Mouse (Mus musculus) midbrain, embryonic 13.5 days (tissue): ENCODE results near the gene a. TPM values are rescaled to one million over a fixed set of nuclear protein-coding genes. Genes with fewer than 3 reads are reported as not detected.
"Not testable (repeated sequence)": the region's sequence is repeated elsewhere in the genome, so short reads cannot be mapped to it uniquely, and the experiment has no call there.

Experiments
- ATAC-seq: fragments of 200-750 bp; cut with Nextera tagmentation; 2 replicates; pipeline ENCODE4 v1.8.0; 2017; ENCODE audit warnings: mild to moderate bottlenecking, moderate TSS enrichment, moderate library complexity
- H3K27ac ChIP-seq: fragments of 300-500 bp; sonication (generic); 2 replicates; pipeline ENCODE4 v1.5.1; 2015; ENCODE audit warnings: inconsistent platforms, mild to moderate bottlenecking, moderate library complexity
- H3K27me3 ChIP-seq: fragments of 300-500 bp; sonication (generic); 2 replicates; pipeline ENCODE4 v1.6.1; 2015; ENCODE audit warnings: mild to moderate bottlenecking, inconsistent platforms
- H3K36me3 ChIP-seq: fragments of 300-500 bp; sonication (generic); 2 replicates; pipeline ENCODE4 v1.6.1; 2015; ENCODE audit warnings: mild to moderate bottlenecking, inconsistent platforms
- H3K4me1 ChIP-seq: fragments of 300-500 bp; sonication (generic); replicated peaks from 2 replicates; pipeline ENCODE4 v1.6.1; 2015; ENCODE audit warnings: inconsistent platforms
- H3K4me2 ChIP-seq: fragments of 300-500 bp; sonication (generic); replicated peaks from 2 replicates; pipeline ENCODE4 v1.6.1; 2015; ENCODE audit warnings: moderate library complexity, mild to moderate bottlenecking, inconsistent platforms
- H3K4me3 ChIP-seq: fragments of 300-500 bp; sonication (generic); replicated peaks from 2 replicates; pipeline ENCODE4 v1.5.1; 2015; ENCODE audit warnings: mild to moderate bottlenecking, inconsistent platforms
- H3K9ac ChIP-seq: fragments of 300-500 bp; sonication (generic); replicated peaks from 2 replicates; pipeline ENCODE4 v1.6.1; 2015; ENCODE audit warnings: mild to moderate bottlenecking, inconsistent platforms
- H3K9me3 ChIP-seq: fragments of 300-500 bp; sonication (generic); 2 replicates; pipeline ENCODE4 v1.6.1; 2016; ENCODE audit warnings: mild to moderate bottlenecking, inconsistent platforms
- WGBS: fragments of 180-500 bp; shearing (Covaris S2); methylation state at CpG from one replicate; pipeline ENCODE4 v1.1.7; 2015; 5-methylcytosine and 5-hydroxymethylcytosine counted together
- polyA plus RNA-seq: library from polyadenylated mRNA; unstranded; fragments of >200 nt; fragmentation: Nextera tagmentation; extraction: Ambion mirVana; gene quantifications from 2 replicates; pipeline ENCODE4 v1.2.1, GENCODE M21; 2015

a gene
- polyA plus RNA-seq, 1 experiment from 2014 or later = 1.5 TPM

- 79% methylated on average over 12 of the region's 12 CpGs for WGBS
- H3K27me3 ChIP-seq = no peaks in the 10 kb centered on the region
- no peak overlapping the region for H3K27ac ChIP-seq
- ATAC-seq = no peak
- H3K4me3 ChIP-seq = no peak overlapping the region
- H3K4me2 ChIP-seq = no peak overlapping the region
- H3K9ac ChIP-seq = no peak overlapping the region
- no peaks in the 10 kb centered on the region for H3K36me3 ChIP-seq
- no peaks in the 10 kb centered on the region for H3K9me3 ChIP-seq
- H3K4me1 ChIP-seq = no peaks in the 10 kb centered on the region
These were observed 124.8 kb downstream of the a start for GRCm38 (mm10) chr2:154915922-154916541.

- Histone ChIP-seq H3K4me3 (no peak overlapping the region), H3K36me3 (no peaks in the 10 kb centered on the region), H3K4me1 (no peaks in the 10 kb centered on the region), H3K9me3 (no peaks in the 10 kb centered on the region), H3K27me3 (no peaks in the 10 kb centered on the region), H3K27ac (no peak overlapping the region), H3K4me2 (no peak overlapping the region), H3K9ac (no peak overlapping the region)
- ATAC-seq = no peak
- 10% methylated on average over 2 of the region's 2 CpGs for WGBS
These were observed 125.3 kb downstream of the a start for GRCm38 (mm10) chr2:154916547-154916946.

GRCm38 (mm10) chr2:154917866-154918641 is 126.9 kb downstream of the a start:
- WGBS = 84% methylated on average over 13 of the region's 13 CpGs
- no peaks in the 10 kb centered on the region for H3K4me1 ChIP-seq
- no peak for ATAC-seq
- H3K27ac ChIP-seq = no peak overlapping the region
- no peaks in the 10 kb centered on the region for H3K9me3 ChIP-seq
- no peaks in the 10 kb centered on the region for H3K36me3 ChIP-seq
- H3K27me3 ChIP-seq = no peaks in the 10 kb centered on the region
- no peak overlapping the region for H3K9ac ChIP-seq
- H3K4me2 ChIP-seq = no peak overlapping the region
- no peak overlapping the region for H3K4me3 ChIP-seq

GRCm38 (mm10) chr2:154920896-154921295 is 129.7 kb downstream of the a start:
- Histone ChIP-seq H3K9ac (no peak overlapping the region), H3K36me3 (no peaks in the 10 kb centered on the region), H3K4me1 (peaks cover 6% of the 10 kb centered on the region; the same call in 1 of the 2 replicates), H3K27ac (no peak overlapping the region), H3K4me3 (no peak overlapping the region), H3K27me3 (no peaks in the 10 kb centered on the region), H3K9me3 (no peaks in the 10 kb centered on the region), H3K4me2 (no peak overlapping the region)
- ATAC-seq = no peak
- WGBS = 89% methylated on average over 7 of the region's 7 CpGs

GRCm38 (mm10) chr2:154922134-154922533 is 130.9 kb downstream of the a start:
- not testable (repeated sequence) for H3K9ac ChIP-seq, H3K27ac ChIP-seq, ATAC-seq, H3K36me3 ChIP-seq, H3K9me3 ChIP-seq, H3K4me2 ChIP-seq, H3K4me1 ChIP-seq, H3K4me3 ChIP-seq, H3K27me3 ChIP-seq
- no CpG with 5 or more reads among the region's 4 CpGs for WGBS

- H3K4me1 ChIP-seq = peaks cover 8% of the 10 kb centered on the region; the same call in 1 of the 2 replicates
- no peak overlapping the region for H3K27ac ChIP-seq
- H3K36me3 ChIP-seq = no peaks in the 10 kb centered on the region
- no peak for ATAC-seq
- H3K4me2 ChIP-seq = no peak overlapping the region
- no peak overlapping the region for H3K4me3 ChIP-seq
- H3K9me3 ChIP-seq = no peaks in the 10 kb centered on the region
- no peaks in the 10 kb centered on the region for H3K27me3 ChIP-seq
- no peak overlapping the region for H3K9ac ChIP-seq
- WGBS = 41% methylated on average over 7 of the region's 7 CpGs
These were observed 134.3 kb downstream of the a start for GRCm38 (mm10) chr2:154925411-154926031.

- no peak for ATAC-seq
These were observed 135.6 kb downstream of the a start for GRCm38 (mm10) chr2:154926843-154927242.

GRCm38 (mm10) chr2:154928298-154928697 is 137.1 kb downstream of the a start:
- Histone ChIP-seq H3K27ac (no peak overlapping the region), H3K36me3 (no peaks in the 10 kb centered on the region), H3K9ac (no peak overlapping the region), H3K4me1 (peaks cover 8% of the 10 kb centered on the region; the same call in 1 of the 2 replicates), H3K4me2 (no peak overlapping the region), H3K9me3 (no peaks in the 10 kb centered on the region), H3K27me3 (peaks cover 5% of the 10 kb centered on the region; the same call in 1 of the 2 replicates), H3K4me3 (no peak overlapping the region)
- no peak for ATAC-seq
- WGBS = 53% methylated on average over 2 of the region's 2 CpGs

More at GRCm38 (mm10) chr2:154926843-154927242, 135.6 kb downstream of the a start:
- Histone ChIP-seq H3K27me3 (peaks cover 5% of the 10 kb centered on the region; the same call in 1 of the 2 replicates), H3K4me1 (peaks cover 8% of the 10 kb centered on the region; the same call in 1 of the 2 replicates), H3K9ac (no peak overlapping the region), H3K27ac (no peak overlapping the region), H3K4me2 (no peak overlapping the region), H3K4me3 (no peak overlapping the region), H3K36me3 (no peaks in the 10 kb centered on the region), H3K9me3 (no peaks in the 10 kb centered on the region)
- 87% methylated on average over 6 of the region's 6 CpGs for WGBS

- peaks cover 5% of the 10 kb centered on the region; the same call in 1 of the 2 replicates for H3K27me3 ChIP-seq
- no peak overlapping the region for H3K9ac ChIP-seq
- H3K27ac ChIP-seq = no peak overlapping the region
- WGBS = 65% methylated on average over 4 of the region's 4 CpGs
- no peak overlapping the region for H3K4me3 ChIP-seq
- H3K9me3 ChIP-seq = no peaks in the 10 kb centered on the region
- no peaks in the 10 kb centered on the region for H3K4me1 ChIP-seq
- no peak overlapping the region for H3K4me2 ChIP-seq
- ATAC-seq = no peak
- no peaks in the 10 kb centered on the region for H3K36me3 ChIP-seq
These were observed 142.7 kb downstream of the a start for GRCm38 (mm10) chr2:154933884-154934283.

- no peak overlapping the region for H3K4me3 ChIP-seq
- H3K27ac ChIP-seq = no peak overlapping the region
- 69% methylated on average over 6 of the region's 6 CpGs for WGBS
- H3K4me1 ChIP-seq = no peaks in the 10 kb centered on the region
- peaks cover 4% of the 10 kb centered on the region; the same call in 1 of the 2 replicates for H3K27me3 ChIP-seq
- no peak overlapping the region for H3K9ac ChIP-seq
- H3K9me3 ChIP-seq = no peaks in the 10 kb centered on the region
- no peak overlapping the region for H3K4me2 ChIP-seq
- no peaks in the 10 kb centered on the region for H3K36me3 ChIP-seq
- ATAC-seq = no peak
These were observed 144.9 kb downstream of the a start for GRCm38 (mm10) chr2:154936106-154936505.

- Histone ChIP-seq H3K9me3 (no peaks in the 10 kb centered on the region), H3K9ac (no peak overlapping the region), H3K4me3 (no peak overlapping the region), H3K4me2 (no peak overlapping the region), H3K4me1 (no peaks in the 10 kb centered on the region), H3K36me3 (no peaks in the 10 kb centered on the region), H3K27ac (no peak overlapping the region), H3K27me3 (no peaks in the 10 kb centered on the region)
- WGBS = 85% methylated on average over 11 of the region's 11 CpGs
- ATAC-seq = no peak
These were observed 145.4 kb downstream of the a start for GRCm38 (mm10) chr2:154936536-154937155.
